Mouse (Mus musculus): ENCODE results near the gene Gnat2. TPM values are rescaled to one million over a fixed set of nuclear protein-coding genes. Genes with fewer than 3 reads are reported as not detected.

The Gnat2 gene
- polyA plus RNA-seq, 1 experiment = 0.18 TPM

DNA sequence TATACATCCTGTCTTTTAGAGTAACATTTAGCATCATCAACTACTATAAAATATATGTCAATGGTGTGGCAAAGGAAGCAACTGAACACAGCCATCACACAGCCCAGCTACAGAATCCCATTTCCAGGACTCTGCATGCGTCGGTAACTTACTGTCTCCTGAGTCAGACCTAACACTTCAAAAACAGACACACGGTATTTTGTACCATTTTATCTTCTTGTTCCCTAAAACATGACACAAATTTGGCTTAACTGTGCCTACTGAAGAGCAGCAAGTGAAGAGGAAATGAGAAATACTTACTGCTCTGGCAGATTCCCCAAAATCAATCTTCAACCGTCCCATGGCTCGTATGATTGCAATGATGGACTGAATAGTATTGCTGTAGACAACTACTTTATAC is 30.7 kb downstream of the Gnat2 start:
- no peak for TF ChIP-seq POLR2A (IDR thresholded peaks at IDR 0.05; ENCODE audit: borderline replicate concordance, extremely low read depth, insufficient read depth, insufficient read length, poor library complexity, severe bottlenecking)
- no peak for TF ChIP-seq CTCF (IDR thresholded peaks at IDR 0.05; ENCODE audit: borderline replicate concordance, extremely low read depth, insufficient read depth, insufficient read length)
- no peak for DNase-seq (ENCODE audit: low read depth)

GRCm38 (mm10) chr3:108124131-108124530 is 31.5 kb downstream of the Gnat2 start:
- DNase-seq (ENCODE audit: low read depth) = no peak
- TF ChIP-seq POLR2A (IDR thresholded peaks at IDR 0.05; ENCODE audit: borderline replicate concordance, extremely low read depth, insufficient read depth, insufficient read length, poor library complexity, severe bottlenecking) (no peak), CTCF (IDR thresholded peaks at IDR 0.05; ENCODE audit: borderline replicate concordance, extremely low read depth, insufficient read depth, insufficient read length) (no peak)

DNA sequence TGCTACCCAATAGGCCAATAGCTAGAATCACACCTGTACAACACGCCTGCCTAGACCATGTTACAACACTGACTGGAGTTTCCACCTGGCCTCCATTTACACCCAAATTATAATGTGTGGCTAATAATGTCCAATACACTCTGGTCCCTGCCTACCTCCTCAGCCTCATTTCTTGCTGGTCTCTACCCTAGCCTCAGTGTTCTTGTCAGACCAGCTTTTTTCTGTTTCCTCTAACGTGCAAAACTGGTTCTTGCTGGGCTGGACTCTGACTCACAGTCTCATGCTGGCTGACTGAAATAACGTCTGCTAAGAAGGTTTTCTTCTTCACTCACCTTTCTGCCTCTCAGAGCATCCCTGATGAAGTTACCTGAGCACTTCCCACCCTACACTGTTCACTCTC is 33.7 kb downstream of the Gnat2 start:
- no peak for DNase-seq (ENCODE audit: low read depth)
- TF ChIP-seq POLR2A (IDR thresholded peaks at IDR 0.05; ENCODE audit: borderline replicate concordance, extremely low read depth, insufficient read depth, insufficient read length, poor library complexity, severe bottlenecking) (no peak), CTCF (IDR thresholded peaks at IDR 0.05; ENCODE audit: borderline replicate concordance, extremely low read depth, insufficient read depth, insufficient read length) (no peak)

DNA sequence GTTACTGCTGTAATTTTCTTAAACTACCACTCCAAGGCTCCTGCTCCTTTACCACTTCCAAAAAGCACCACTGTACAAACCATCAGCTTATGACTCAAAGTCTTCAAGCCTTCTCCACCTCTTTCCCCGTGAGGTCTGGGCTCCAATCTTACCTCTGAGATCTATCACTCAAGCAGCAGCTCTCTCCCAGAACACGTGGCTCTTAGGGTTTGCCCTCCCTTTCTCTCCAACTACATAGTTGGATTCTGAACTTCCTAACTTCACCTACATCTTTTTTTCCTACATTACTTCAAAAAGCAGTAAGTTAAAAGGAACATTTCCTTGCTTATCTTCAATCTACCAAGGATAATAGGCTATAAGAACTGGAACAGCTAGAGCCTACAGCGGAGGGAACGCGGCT is 35.9 kb downstream of the Gnat2 start:
- TF ChIP-seq POLR2A (IDR thresholded peaks at IDR 0.05; ENCODE audit: borderline replicate concordance, extremely low read depth, insufficient read depth, insufficient read length, poor library complexity, severe bottlenecking) (no peak), CTCF (IDR thresholded peaks at IDR 0.05; ENCODE audit: borderline replicate concordance, extremely low read depth, insufficient read depth, insufficient read length) (no peak)

GRCm38 (mm10) chr3:108129367-108129766 is 36.8 kb downstream of the Gnat2 start:
- TF ChIP-seq POLR2A (IDR thresholded peaks at IDR 0.05; ENCODE audit: borderline replicate concordance, extremely low read depth, insufficient read depth, insufficient read length, poor library complexity, severe bottlenecking) (no peak), CTCF (IDR thresholded peaks at IDR 0.05; ENCODE audit: borderline replicate concordance, extremely low read depth, insufficient read depth, insufficient read length) (no peak)
- DNase-seq (ENCODE audit: low read depth) = no peak

More for the DNA sequence above, 35.9 kb downstream of the Gnat2 start:
- DNase-seq (ENCODE audit: low read depth) = no peak

DNA sequence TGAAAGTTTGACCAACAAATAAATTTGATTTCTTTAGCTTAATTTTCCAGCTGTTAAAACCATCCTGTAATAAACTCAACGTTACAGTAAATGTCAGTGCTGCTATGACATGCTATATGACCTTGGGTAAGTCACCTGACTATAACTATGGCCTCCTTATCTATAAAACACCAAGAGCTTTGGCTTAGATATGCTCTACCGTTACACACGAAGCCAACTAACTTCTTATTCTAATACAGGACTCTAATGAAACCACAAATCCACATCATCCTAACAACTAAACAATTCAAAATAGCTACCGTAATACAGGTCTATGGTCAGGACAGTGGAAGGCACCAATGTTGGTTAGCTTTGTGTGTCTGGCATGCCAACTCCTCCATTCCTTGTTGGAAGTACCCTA is 37.2 kb downstream of the Gnat2 start:
- TF ChIP-seq POLR2A (IDR thresholded peaks at IDR 0.05; ENCODE audit: borderline replicate concordance, extremely low read depth, insufficient read depth, insufficient read length, poor library complexity, severe bottlenecking) = no peak
- no peak for DNase-seq (ENCODE audit: low read depth)

- TF ChIP-seq CTCF (IDR thresholded peaks at IDR 0.05; ENCODE audit: borderline replicate concordance, extremely low read depth, insufficient read depth, insufficient read length) (no peak), POLR2A (IDR thresholded peaks at IDR 0.05; ENCODE audit: borderline replicate concordance, extremely low read depth, insufficient read depth, insufficient read length, poor library complexity, severe bottlenecking) (no peak)
- DNase-seq (ENCODE audit: low read depth) = no peak
Observed at GRCm38 (mm10) chr3:108131216-108131615, 38.6 kb downstream of the Gnat2 start.

DNA sequence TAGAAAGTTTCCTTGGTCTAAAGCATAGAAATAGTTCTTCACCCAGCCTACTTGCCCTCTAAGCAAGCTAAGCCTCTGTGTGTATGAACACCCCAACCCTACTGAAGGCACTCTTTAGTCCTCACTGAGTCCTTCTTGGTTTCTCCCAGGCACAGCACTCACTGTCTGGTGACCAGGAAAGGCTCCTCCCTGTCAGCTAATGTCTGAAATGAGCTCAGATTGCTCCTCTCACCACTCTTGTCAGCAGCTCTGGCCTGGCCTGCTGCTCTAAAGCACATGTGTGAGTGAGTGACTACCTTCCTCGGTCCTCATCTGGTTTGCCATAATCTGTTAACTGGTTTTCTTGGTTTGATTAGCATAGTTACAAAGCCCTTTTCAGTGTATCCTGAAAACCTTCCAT is 39.2 kb downstream of the Gnat2 start:
- DNase-seq (ENCODE audit: low read depth) = no peak
- TF ChIP-seq CTCF (IDR thresholded peaks at IDR 0.05; ENCODE audit: borderline replicate concordance, extremely low read depth, insufficient read depth, insufficient read length) = no peak
- TF ChIP-seq POLR2A (IDR thresholded peaks at IDR 0.05; ENCODE audit: borderline replicate concordance, extremely low read depth, insufficient read depth, insufficient read length, poor library complexity, severe bottlenecking) = no peak

DNA sequence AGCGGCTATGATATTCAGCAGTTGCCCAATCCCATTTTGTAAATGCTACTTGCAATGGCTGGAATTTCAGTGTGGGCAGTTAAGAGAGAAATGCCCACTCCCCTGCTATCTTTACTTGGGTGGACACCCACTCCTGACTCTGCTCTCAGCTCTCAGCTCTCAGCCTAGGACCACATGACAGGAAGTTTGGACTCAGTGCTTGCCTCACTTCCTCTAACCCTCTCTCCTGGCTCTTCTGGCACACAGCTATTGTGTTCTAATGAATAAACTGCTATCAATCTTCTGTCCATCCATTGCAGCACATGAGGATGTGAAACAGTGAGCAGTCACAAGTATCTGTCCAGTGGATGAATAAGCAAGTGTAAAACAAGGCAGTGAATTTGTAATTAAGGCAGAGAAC is 39.9 kb downstream of the Gnat2 start:
- TF ChIP-seq CTCF (IDR thresholded peaks at IDR 0.05; ENCODE audit: borderline replicate concordance, extremely low read depth, insufficient read depth, insufficient read length) = no peak
- TF ChIP-seq POLR2A (IDR thresholded peaks at IDR 0.05; ENCODE audit: borderline replicate concordance, extremely low read depth, insufficient read depth, insufficient read length, poor library complexity, severe bottlenecking) = no peak
- no peak for DNase-seq (ENCODE audit: low read depth)

GRCm38 (mm10) chr3:108134701-108135100 is 42.1 kb downstream of the Gnat2 start:
- peak; percentile 63 for DNase-seq (ENCODE audit: low read depth)
- TF ChIP-seq POLR2A (IDR thresholded peaks at IDR 0.05; ENCODE audit: borderline replicate concordance, extremely low read depth, insufficient read depth, insufficient read length, poor library complexity, severe bottlenecking) = no peak
- TF ChIP-seq CTCF (IDR thresholded peaks at IDR 0.05; ENCODE audit: borderline replicate concordance, extremely low read depth, insufficient read depth, insufficient read length) = no peak

- no peak for DNase-seq (ENCODE audit: low read depth)
- TF ChIP-seq POLR2A (IDR thresholded peaks at IDR 0.05; ENCODE audit: borderline replicate concordance, extremely low read depth, insufficient read depth, insufficient read length, poor library complexity, severe bottlenecking) (no peak), CTCF (IDR thresholded peaks at IDR 0.05; ENCODE audit: borderline replicate concordance, extremely low read depth, insufficient read depth, insufficient read length) (no peak)
Observed at GRCm38 (mm10) chr3:108139113-108139512, 46.5 kb downstream of the Gnat2 start.

DNA sequence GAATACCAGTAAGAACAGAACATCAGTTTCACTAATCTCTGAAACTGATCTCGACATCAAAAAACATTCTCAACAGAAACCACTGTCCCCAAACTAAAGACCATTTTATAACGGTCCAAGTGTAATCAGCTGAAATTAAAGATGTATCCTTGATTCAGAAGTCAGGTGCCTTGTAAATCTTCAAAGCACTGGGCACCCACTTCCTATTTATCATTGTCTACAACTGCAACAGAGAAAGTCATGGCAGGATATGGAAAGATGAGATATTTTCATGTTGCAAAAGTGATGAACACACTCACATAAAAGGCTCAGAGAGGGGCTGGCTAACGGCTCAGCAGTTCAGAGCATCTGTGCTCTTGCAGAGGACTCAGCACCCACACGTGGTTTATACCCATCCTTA is 48.2 kb downstream of the Gnat2 start:
- TF ChIP-seq POLR2A (IDR thresholded peaks at IDR 0.05; ENCODE audit: borderline replicate concordance, extremely low read depth, insufficient read depth, insufficient read length, poor library complexity, severe bottlenecking) (no peak), CTCF (IDR thresholded peaks at IDR 0.05; ENCODE audit: borderline replicate concordance, extremely low read depth, insufficient read depth, insufficient read length) (no peak)
- no peak for DNase-seq (ENCODE audit: low read depth)

Measured in brain, embryonic 14.5 days (tissue).